Mouse (Mus musculus): ENCODE data around the gene Cabcoco1. TPM values are rescaled to one million over a fixed set of nuclear protein-coding genes. Genes with fewer than 3 reads are reported as not detected.
A peak's percentile ranks its signal among the peaks of the same experiment; 100 is the strongest.

The Cabcoco1 gene
- polyA plus RNA-seq, 1 experiment from 2014 or later = 0.51 TPM

GRCm38 (mm10) chr10:68550668-68551267 is 9.1 kb upstream of the Cabcoco1 start:
- H3K9ac ChIP-seq (replicated peaks) = no peak overlapping the region
- ATAC-seq = no peak
- H3K27ac ChIP-seq = no peak overlapping the region
- no peaks in the 10 kb centered on the region for H3K36me3 ChIP-seq
- H3K9me3 ChIP-seq = no peaks in the 10 kb centered on the region; the same call in 1 of the 2 replicates
- no peaks in the 10 kb centered on the region for H3K27me3 ChIP-seq
- 83% methylated on average over 9 of the region's 9 CpGs for WGBS
- H3K4me1 ChIP-seq (replicated peaks) = no peaks in the 10 kb centered on the region
- no peak overlapping the region for H3K4me3 ChIP-seq (replicated peaks)
- no peak overlapping the region for H3K4me2 ChIP-seq (replicated peaks)

DNA sequence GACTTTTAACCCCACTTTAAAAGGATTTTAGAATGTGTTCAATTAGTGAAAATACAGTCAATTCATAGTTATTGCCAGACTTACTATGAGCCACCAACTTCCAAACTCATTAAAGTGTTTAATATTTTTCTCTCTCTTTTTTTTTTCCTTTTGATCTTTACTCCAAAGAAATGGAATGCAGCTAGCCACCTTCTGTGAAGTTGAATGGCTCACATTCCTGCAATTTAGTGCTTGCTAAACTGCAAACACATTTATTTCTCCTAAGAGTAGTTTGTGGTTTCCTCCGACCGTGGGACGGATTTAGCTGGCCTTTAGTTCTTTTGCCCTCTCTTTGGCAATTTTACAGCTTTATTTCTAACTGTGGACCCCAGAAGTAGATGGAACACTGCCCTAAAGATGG is 1.4 kb upstream of the Cabcoco1 start:
- 53% methylated on average over 3 of the region's 3 CpGs for WGBS
- no peaks in the 10 kb centered on the region for H3K36me3 ChIP-seq
- H3K4me3 ChIP-seq (replicated peaks) = no peak overlapping the region
- peaks cover 20% of the 10 kb centered on the region for H3K4me1 ChIP-seq (replicated peaks)
- no peak overlapping the region for H3K9ac ChIP-seq (replicated peaks)
- H3K27ac ChIP-seq = no peak overlapping the region
- no peak for ATAC-seq
- H3K9me3 ChIP-seq = peaks cover 2% of the 10 kb centered on the region; the same call in 1 of the 2 replicates
- no peaks in the 10 kb centered on the region for H3K27me3 ChIP-seq
- no peak overlapping the region for H3K4me2 ChIP-seq (replicated peaks)

DNA sequence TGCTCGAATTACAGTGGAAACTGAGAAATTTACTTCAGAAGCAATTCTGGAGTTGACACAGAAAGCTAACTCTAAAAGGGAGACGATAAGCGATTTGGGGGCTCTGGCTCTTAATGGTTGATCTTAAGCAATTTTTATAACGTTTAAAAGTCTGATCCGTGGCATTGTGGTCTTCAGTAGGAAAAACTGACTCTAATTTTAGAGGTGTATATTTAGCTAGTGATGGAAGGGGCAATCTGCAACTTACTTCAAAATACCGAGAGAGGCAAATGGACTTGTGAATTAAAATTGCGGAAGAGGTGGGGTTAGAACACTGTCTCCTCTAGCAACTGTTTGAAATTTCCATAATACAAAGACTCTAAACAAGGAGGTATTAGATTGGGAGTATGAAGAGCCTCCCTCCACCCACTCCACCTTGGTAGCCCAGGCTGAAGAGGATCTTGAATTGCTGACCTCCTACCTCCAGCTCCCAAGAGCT is 286 bp upstream of the Cabcoco1 start:
- 42% methylated on average over 7 of the region's 7 CpGs for WGBS
- Histone ChIP-seq H3K27ac (no peak overlapping the region), H3K4me1 (replicated peaks) (peaks cover 20% of the 10 kb centered on the region), H3K27me3 (no peaks in the 10 kb centered on the region), H3K4me3 (replicated peaks) (peak overlapping the region; percentile 12; the same call in 1 of the 2 replicates), H3K9me3 (0 out of 2 replicates have a peak, but pooled peaks cover 2% of the 10 kb centered on the region), H3K36me3 (no peaks in the 10 kb centered on the region), H3K4me2 (replicated peaks) (peak overlapping the region; percentile 33), H3K9ac (replicated peaks) (no peak overlapping the region)
- 0 out of 2 replicates have a peak, but pooled peaks have one; percentile 45 for ATAC-seq

DNA sequence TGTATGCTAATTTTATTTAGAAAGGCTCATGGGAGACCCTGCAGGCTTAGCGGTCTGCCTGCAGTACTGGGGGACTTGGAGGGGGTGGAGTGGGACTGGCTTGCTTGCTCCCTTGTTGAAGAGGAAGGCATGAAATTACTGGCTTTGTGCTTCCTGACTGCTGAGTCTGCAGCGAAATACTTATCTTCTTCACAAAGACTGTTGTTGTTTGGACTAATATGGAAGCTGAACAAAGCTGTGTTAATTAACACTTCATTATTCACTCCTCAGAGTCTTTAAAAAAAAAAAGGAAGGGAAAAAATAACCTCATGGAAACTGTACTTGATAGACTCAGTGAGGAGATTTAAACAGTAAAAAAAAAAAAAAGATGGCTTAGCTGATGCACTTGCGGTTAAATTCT is 1.1 kb downstream of the Cabcoco1 start:
- H3K27me3 ChIP-seq = no peaks in the 10 kb centered on the region
- 0 out of 2 replicates have a peak overlapping the region, but pooled peaks have one; percentile 25 for H3K27ac ChIP-seq
- no peak overlapping the region for H3K9ac ChIP-seq (replicated peaks)
- H3K36me3 ChIP-seq = no peaks in the 10 kb centered on the region
- 0 out of 2 replicates have a peak, but pooled peaks cover 2% of the 10 kb centered on the region for H3K9me3 ChIP-seq
- WGBS = 25% methylated on average over 3 of the region's 3 CpGs
- 0 out of 2 replicates have a peak overlapping the region, but pooled peaks have one; percentile 0 for H3K4me2 ChIP-seq (replicated peaks)
- no peak overlapping the region for H3K4me3 ChIP-seq (replicated peaks)
- peaks cover 20% of the 10 kb centered on the region for H3K4me1 ChIP-seq (replicated peaks)
- peak; percentile 94 for ATAC-seq

DNA sequence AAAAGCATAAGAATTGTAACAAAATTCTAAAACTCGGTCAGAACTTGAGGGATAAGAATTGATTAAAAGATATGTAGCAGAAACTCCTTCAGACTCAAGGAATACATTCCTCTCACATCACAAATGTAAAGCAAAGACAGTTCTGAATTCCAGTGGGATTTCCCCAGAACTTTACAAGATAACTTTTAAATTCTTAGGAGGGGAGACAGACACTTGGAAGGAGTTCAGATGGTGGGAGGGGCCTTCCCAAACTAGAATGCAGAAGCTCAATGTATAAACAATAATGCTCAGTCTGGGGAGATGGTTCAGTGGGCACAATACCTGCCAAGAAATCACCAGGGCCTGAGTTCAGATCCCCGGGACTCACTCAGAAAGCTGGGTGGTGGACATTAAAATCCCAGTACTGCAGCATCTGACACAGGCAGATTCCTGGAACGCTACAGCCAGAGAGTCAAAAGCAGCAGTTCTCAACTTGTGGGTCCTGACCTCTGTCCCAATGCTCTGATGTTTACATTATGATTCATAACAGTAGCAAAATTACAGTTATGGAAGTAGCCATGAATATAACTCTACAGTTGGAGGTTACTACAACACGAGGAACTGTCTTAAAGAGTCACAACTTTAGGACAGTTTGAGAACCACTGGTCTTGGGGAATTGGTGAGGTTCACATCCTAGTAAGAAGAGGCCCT is 4.3 kb downstream of the Cabcoco1 start:
- Histone ChIP-seq H3K4me2 (replicated peaks) (no peak overlapping the region), H3K27me3 (no peaks in the 10 kb centered on the region), H3K27ac (no peak overlapping the region), H3K4me1 (replicated peaks) (peaks cover 17% of the 10 kb centered on the region), H3K4me3 (replicated peaks) (no peak overlapping the region), H3K9ac (replicated peaks) (no peak overlapping the region), H3K9me3 (0 out of 2 replicates have a peak, but pooled peaks cover 2% of the 10 kb centered on the region), H3K36me3 (no peaks in the 10 kb centered on the region)
- ATAC-seq = no peak
- WGBS = 69% methylated on average over 4 of the region's 4 CpGs

GRCm38 (mm10) chr10:68529364-68530049 is 12.2 kb downstream of the Cabcoco1 start:
- ATAC-seq = no peak
- WGBS = 85% methylated on average over 10 of the region's 10 CpGs

GRCm38 (mm10) chr10:68528958-68529357 is 12.7 kb downstream of the Cabcoco1 start:
- Histone ChIP-seq H3K36me3 (no peaks in the 10 kb centered on the region), H3K4me1 (replicated peaks) (no peaks in the 10 kb centered on the region), H3K27ac (no peak overlapping the region), H3K27me3 (no peaks in the 10 kb centered on the region), H3K4me2 (replicated peaks) (no peak overlapping the region), H3K4me3 (replicated peaks) (no peak overlapping the region), H3K9me3 (no peaks in the 10 kb centered on the region), H3K9ac (replicated peaks) (no peak overlapping the region)
- WGBS = 77% methylated on average over 8 of the region's 8 CpGs
- no peak for ATAC-seq

More at GRCm38 (mm10) chr10:68529364-68530049, 12.2 kb downstream of the Cabcoco1 start:
- H3K36me3 ChIP-seq = no peaks in the 10 kb centered on the region
- no peak overlapping the region for H3K27ac ChIP-seq
- H3K9ac ChIP-seq (replicated peaks) = no peak overlapping the region
- no peaks in the 10 kb centered on the region for H3K27me3 ChIP-seq
- H3K9me3 ChIP-seq = no peaks in the 10 kb centered on the region
- no peak overlapping the region for H3K4me2 ChIP-seq (replicated peaks)
- H3K4me3 ChIP-seq (replicated peaks) = no peak overlapping the region
- H3K4me1 ChIP-seq (replicated peaks) = no peaks in the 10 kb centered on the region

DNA sequence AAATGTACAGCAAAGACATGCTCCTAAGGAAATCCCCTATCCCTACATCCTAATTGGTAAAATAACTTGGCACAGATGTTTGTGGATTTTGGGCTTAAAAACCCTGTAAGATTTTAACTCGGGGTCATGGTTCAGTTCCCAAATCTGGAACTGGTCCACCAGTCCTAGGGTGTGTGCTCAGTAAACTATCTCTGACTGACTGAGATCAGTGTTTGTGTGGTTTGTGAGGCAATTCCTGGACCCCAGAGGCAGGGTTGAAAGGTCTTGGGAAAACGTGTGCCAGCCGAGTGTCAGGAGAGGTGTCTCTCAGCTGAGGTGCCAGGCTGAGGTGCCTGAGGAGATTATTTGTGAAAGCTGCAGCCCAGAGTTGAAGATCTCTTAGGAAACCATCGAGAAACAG is 19.6 kb downstream of the Cabcoco1 start:
- no peak for ATAC-seq
- WGBS = 83% methylated on average over 4 of the region's 4 CpGs

DNA sequence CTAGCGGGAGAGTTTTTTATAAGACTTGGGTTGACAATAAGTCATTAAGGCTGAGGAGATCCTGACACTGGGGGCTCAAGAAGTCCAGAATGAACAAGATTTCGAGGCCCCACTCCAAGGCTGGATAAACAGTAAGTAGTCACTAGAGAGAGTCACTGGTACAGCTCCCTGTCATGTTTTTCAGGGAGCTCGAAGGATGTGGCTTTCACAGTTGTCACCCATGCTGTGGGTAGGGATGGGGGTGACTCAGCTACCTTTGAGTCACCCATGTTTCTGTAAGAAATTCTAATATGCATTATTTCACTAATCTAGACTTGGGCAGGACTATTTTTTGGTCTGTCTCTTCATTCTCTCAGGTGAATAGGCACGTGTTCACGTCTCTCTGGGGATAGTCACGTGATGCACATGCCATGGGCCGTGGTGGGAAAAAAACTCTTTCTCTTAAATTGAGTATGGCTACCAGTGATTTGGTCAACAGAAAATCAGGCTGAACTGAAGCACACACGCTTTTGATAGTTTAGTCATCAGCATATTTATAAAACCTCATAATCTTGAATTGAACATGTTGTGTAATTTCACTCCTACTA is 29.2 kb downstream of the Cabcoco1 start:
- no peak overlapping the region for H3K27ac ChIP-seq
- no peak overlapping the region for H3K9ac ChIP-seq (replicated peaks)
- ATAC-seq = no peak
- 88% methylated on average over 8 of the region's 8 CpGs for WGBS
- no peaks in the 10 kb centered on the region for H3K4me1 ChIP-seq (replicated peaks)
- H3K27me3 ChIP-seq = no peaks in the 10 kb centered on the region
- H3K36me3 ChIP-seq = no peaks in the 10 kb centered on the region
- H3K9me3 ChIP-seq = no peaks in the 10 kb centered on the region
- no peak overlapping the region for H3K4me2 ChIP-seq (replicated peaks)
- H3K4me3 ChIP-seq (replicated peaks) = no peak overlapping the region

More for the DNA sequence above, 19.6 kb downstream of the Cabcoco1 start:
- no peak overlapping the region for H3K4me2 ChIP-seq (replicated peaks)
- no peak overlapping the region for H3K9ac ChIP-seq (replicated peaks)
- H3K9me3 ChIP-seq = no peaks in the 10 kb centered on the region
- no peaks in the 10 kb centered on the region for H3K27me3 ChIP-seq
- H3K4me1 ChIP-seq (replicated peaks) = no peaks in the 10 kb centered on the region
- H3K36me3 ChIP-seq = no peaks in the 10 kb centered on the region
- no peak overlapping the region for H3K4me3 ChIP-seq (replicated peaks)
- no peak overlapping the region for H3K27ac ChIP-seq

GRCm38 (mm10) chr10:68507741-68508140 is 34.0 kb downstream of the Cabcoco1 start:
- no peak for ATAC-seq
- Histone ChIP-seq H3K9me3 (no peaks in the 10 kb centered on the region), H3K4me2 (replicated peaks) (no peak overlapping the region), H3K27ac (no peak overlapping the region), H3K4me1 (replicated peaks) (no peaks in the 10 kb centered on the region), H3K27me3 (no peaks in the 10 kb centered on the region), H3K4me3 (replicated peaks) (no peak overlapping the region), H3K36me3 (no peaks in the 10 kb centered on the region), H3K9ac (replicated peaks) (no peak overlapping the region)
- 95% methylated on average over 3 of the region's 3 CpGs for WGBS

GRCm38 (mm10) chr10:68506242-68506641 is 35.5 kb downstream of the Cabcoco1 start:
- Histone ChIP-seq H3K27ac (no peak overlapping the region), H3K4me3 (replicated peaks) (no peak overlapping the region), H3K4me2 (replicated peaks) (no peak overlapping the region), H3K4me1 (replicated peaks) (no peaks in the 10 kb centered on the region), H3K27me3 (no peaks in the 10 kb centered on the region), H3K9me3 (no peaks in the 10 kb centered on the region), H3K9ac (replicated peaks) (no peak overlapping the region), H3K36me3 (no peaks in the 10 kb centered on the region)
- 87% methylated on average over 4 of the region's 4 CpGs for WGBS
- ATAC-seq = no peak
